Mouse (Mus musculus): ENCODE measurements around the gene Gm906.
A peak's percentile ranks its signal among the peaks of the same experiment; 100 is the strongest.
"Not testable (repeated sequence)": the region's sequence is repeated elsewhere in the genome, so short reads cannot be mapped to it uniquely, and the experiment has no call there.

The Gm906 gene

GRCm38 (mm10) chr13:50250208-50250607 is at the start of gene Gm906:
Gene Gm906, minus strand, starts transcription at chr13:50250308.
- DNase-seq (ENCODE audit: low read depth) = not testable (repeated sequence)

DNA sequence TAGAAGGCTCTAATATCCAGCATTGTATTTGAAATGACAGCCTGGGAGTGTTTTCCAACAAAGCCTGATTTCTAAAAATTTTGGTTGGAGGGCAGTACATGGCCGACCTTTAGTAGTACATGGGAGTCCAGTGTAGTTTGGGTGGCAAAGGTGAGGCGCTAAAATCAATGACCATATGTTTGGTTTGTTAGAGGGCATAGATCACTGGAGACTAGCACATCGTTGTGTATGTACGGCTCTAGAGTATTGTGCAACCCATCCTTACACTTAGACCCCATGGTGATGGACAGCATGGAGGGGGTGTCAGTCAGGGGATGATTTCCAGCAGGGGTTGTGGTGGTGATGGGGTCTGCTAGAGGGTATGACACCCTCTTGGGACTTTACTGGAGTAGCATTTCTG is 33.2 kb upstream of the Gm906 start:
- DNase-seq (ENCODE audit: low read depth) = not testable (repeated sequence)

GRCm38 (mm10) chr13:50236487-50236886 is 13.6 kb downstream of the Gm906 start:
- DNase-seq (ENCODE audit: low read depth) = no peak

- DNase-seq (ENCODE audit: low read depth) = peak; percentile 4
Measured at GRCm38 (mm10) chr13:50211842-50212241, 38.3 kb downstream of the Gm906 start.

GRCm38 (mm10) chr13:50210191-50210590 is 39.9 kb downstream of the Gm906 start:
- DNase-seq (ENCODE audit: low read depth) = not testable (repeated sequence)

GRCm38 (mm10) chr13:50209651-50210050 is 40.5 kb downstream of the Gm906 start:
- DNase-seq (ENCODE audit: low read depth) = not testable (repeated sequence)

- no peak for DNase-seq (ENCODE audit: low read depth)
Measured at GRCm38 (mm10) chr13:50207966-50208365, 42.1 kb downstream of the Gm906 start.

GRCm38 (mm10) chr13:50196831-50197230 is 53.3 kb downstream of the Gm906 start:
- not testable (repeated sequence) for DNase-seq (ENCODE audit: low read depth)
